Mouse (Mus musculus) lung, postnatal 4 days (tissue): ENCODE data around the gene Mapkap1.

Experiments
- DNase-seq, 2 experiments: peaks; one replicate each; pipeline ENCODE4 v3.0.0; 2021

Gene Mapkap1

GRCm38 (mm10) chr2:34406601-34407464 is at the start of gene Mapkap1:
TSS of gene Mapkap1 (plus strand) at chr2:34406771.
- DNase-seq: peak; percentile 98 to 99

GRCm38 (mm10) chr2:34363678-34364077 is 42.9 kb upstream of the Mapkap1 start:
- no peak for DNase-seq

- DNase-seq: no peak
Observed at GRCm38 (mm10) chr2:34367024-34367423, 39.5 kb upstream of the Mapkap1 start.

- DNase-seq: peak in 1 of 2 experiments; percentile 24
Observed at GRCm38 (mm10) chr2:34368396-34368795, 38.2 kb upstream of the Mapkap1 start.

- DNase-seq: no peak
Observed at GRCm38 (mm10) chr2:34370349-34370724, 36.2 kb upstream of the Mapkap1 start.

GRCm38 (mm10) chr2:34370725-34371440 is 35.7 kb upstream of the Mapkap1 start:
- DNase-seq: peak; percentile 49 to 58

GRCm38 (mm10) chr2:34371441-34372304 is 34.9 kb upstream of the Mapkap1 start:
- DNase-seq: peak; percentile 57 to 83

- peak; percentile 97 to 98 for DNase-seq
Observed at GRCm38 (mm10) chr2:34372305-34373301, 34.0 kb upstream of the Mapkap1 start, which contains the start of gene Pbx3. TSS of gene Pbx3 (minus strand) at chr2:34373142.

- DNase-seq: no peak
Observed at GRCm38 (mm10) chr2:34373886-34374285, 32.7 kb upstream of the Mapkap1 start.

- DNase-seq: no peak
Observed at GRCm38 (mm10) chr2:34374349-34374748, 32.2 kb upstream of the Mapkap1 start.

GRCm38 (mm10) chr2:34378930-34379329 is 27.6 kb upstream of the Mapkap1 start:
- DNase-seq: no peak

- no peak for DNase-seq
Observed at GRCm38 (mm10) chr2:34399535-34399934, 7.0 kb upstream of the Mapkap1 start.

- DNase-seq: no peak
Observed at GRCm38 (mm10) chr2:34407596-34407995, 1.0 kb downstream of the Mapkap1 start.

GRCm38 (mm10) chr2:34408341-34408740 is 1.8 kb downstream of the Mapkap1 start:
- no peak for DNase-seq

- DNase-seq: no peak
Observed at GRCm38 (mm10) chr2:34409741-34410340, 3.3 kb downstream of the Mapkap1 start.

GRCm38 (mm10) chr2:34420256-34420655 is 13.7 kb downstream of the Mapkap1 start:
- DNase-seq: no peak

GRCm38 (mm10) chr2:34424186-34424585 is 17.6 kb downstream of the Mapkap1 start:
- DNase-seq: no peak

GRCm38 (mm10) chr2:34425573-34426223 is 19.1 kb downstream of the Mapkap1 start:
- peak; percentile 25 to 37 for DNase-seq

GRCm38 (mm10) chr2:34430663-34431062 is 24.1 kb downstream of the Mapkap1 start:
- DNase-seq: no peak

GRCm38 (mm10) chr2:34431701-34432372 is 25.3 kb downstream of the Mapkap1 start:
- DNase-seq: no peak
